Mouse (Mus musculus): ENCODE measurements around the gene Ccna1. TPM values are rescaled to one million over a fixed set of nuclear protein-coding genes. Genes with fewer than 3 reads are reported as not detected.

Gene Ccna1
- total RNA-seq, 2 experiments from 2014 or later, result 0.88 to 0.91 TPM

DNA sequence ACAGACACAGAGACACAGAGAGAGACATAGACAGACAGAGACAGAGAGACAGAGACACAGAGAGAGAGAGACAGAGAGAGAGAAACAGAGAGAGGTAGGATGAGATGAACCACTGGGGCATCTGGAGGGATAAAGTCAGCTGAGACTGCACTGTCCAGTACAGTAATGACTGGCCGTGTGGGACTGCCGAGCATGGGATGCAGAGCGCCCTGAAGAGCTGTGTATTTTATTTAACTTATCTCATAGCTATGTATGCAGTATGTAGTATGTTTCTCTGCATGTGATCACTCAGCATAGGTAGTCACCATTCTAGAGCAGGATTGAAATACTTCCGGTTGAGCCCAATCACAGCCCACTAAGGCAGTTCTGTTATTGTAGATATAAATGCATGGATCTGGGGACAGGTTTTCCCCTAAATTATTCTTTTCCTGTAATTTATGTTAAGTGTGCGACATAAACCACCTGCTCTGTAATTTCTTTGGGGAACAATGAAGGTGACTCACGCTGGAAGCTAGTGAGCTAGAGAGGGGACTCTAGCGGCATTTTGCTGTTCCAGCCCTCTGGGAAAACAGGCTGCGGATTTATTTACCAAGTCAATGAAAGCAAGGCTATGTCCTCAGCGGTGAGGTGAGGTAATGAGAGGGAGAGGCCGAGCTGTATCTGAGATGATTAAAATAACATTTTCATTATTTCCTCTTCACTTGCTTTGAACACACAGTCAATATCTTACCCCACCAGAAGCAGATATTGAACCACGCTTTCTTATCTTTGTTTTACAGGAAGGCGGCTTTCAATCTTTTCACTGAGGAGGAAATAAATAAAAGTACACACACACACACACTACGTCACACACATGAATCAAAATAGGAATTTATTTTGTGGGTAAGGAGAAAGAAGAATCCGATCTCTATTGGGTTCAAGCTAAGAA is 10.7 kb upstream of the Ccna1 start:
- DNase-seq, result no peak

- DNase-seq, result peak; percentile 85
These were observed 9.1 kb upstream of the Ccna1 start for GRCm38 (mm10) chr3:55064396-55064795.

- no peak for DNase-seq
These were observed 7.4 kb upstream of the Ccna1 start for GRCm38 (mm10) chr3:55062653-55063052.

DNA sequence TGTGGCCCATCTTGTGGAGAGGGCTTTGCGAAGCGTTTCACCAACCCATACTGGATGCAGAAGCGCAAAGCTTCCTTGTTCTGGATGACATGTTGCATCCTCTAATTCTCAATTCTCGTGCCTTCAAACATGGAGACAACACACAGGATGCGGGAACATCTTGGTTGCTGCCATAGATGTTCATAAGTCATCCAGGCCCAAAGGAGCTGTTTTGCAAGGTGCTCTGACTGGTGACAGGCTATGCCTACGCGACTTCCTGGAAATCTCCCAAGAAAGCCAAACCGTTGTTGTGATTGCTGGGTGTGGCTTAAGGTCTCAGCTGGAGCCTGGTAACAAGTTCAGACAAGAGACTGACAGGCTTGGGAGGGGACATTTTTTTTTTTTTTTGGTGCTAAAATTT is 1.1 kb upstream of the Ccna1 start:
- DNase-seq, result no peak

GRCm38 (mm10) chr3:55055747-55056120 is 433 bp upstream of the Ccna1 start:
- no peak for DNase-seq

DNA sequence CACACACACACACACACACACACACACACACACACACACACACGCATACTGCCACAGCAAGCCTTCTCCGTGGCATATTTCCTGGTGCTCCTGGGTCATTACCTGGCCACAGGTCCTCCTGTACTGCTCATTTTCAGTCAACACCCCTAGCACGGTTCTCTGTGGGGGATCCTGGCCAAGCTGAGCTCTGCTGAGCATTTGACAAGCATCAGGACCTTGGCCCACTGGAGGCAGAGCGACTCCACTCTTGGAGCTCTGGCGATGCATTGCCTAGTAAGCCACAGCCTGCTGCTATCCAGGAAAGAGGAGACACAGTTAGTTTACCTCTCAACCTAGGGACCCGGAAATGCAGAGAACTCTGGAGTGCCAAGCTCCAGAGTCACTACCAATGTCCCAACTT is 1.1 kb downstream of the Ccna1 start:
- DNase-seq, result no peak

GRCm38 (mm10) chr3:55044601-55045370 is 10.5 kb downstream of the Ccna1 start:
- peak; percentile 13 for DNase-seq

DNA sequence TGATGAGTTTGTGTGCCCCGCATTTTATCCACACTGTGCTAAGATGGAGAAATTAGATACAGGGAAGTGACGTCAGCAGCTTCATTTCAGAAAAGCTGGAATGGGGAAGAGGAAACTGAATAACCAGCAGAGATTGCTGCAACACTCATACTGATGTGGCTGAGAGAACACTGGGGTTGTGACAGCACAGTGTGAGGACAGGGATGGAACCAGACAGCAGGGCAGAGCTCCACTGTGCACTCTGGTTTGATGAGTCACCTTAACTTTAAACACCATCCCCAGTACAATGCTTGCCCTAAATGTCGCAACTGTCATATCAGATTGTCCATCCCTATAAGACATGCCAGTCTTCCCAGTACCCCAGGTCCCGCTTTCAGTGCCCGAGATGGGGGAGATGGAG is 17.7 kb downstream of the Ccna1 start:
- no peak for DNase-seq

DNA sequence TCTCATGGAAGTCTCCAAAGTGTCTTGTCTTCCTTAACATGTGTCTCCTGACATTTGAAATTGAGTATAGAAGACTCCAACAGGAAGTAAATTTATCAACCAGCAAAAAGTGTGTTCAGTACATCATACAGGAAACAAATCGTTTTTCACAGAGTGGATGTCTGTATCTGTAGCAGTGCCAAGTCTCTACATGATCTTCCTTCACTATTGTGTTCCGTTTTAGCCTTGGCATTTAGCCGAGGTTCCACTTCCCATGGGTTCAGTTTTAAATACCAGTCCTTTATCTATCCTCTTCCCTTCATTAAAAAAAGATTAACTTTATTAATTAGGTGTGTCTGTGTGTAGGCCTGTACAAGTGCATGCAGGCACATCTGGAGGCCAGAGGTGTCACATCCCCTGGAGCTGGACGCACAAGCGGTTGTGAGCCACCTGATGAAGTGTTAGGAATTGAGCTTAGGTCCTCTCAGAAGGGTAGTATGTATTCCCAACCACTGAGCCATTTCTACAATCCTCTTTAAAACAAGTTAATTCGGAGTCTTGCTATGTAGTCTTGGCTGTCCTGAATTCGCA is 27.9 kb downstream of the Ccna1 start:
- no peak for DNase-seq

GRCm38 (mm10) chr3:55025502-55025901 is 29.8 kb downstream of the Ccna1 start:
- no peak for DNase-seq

DNA sequence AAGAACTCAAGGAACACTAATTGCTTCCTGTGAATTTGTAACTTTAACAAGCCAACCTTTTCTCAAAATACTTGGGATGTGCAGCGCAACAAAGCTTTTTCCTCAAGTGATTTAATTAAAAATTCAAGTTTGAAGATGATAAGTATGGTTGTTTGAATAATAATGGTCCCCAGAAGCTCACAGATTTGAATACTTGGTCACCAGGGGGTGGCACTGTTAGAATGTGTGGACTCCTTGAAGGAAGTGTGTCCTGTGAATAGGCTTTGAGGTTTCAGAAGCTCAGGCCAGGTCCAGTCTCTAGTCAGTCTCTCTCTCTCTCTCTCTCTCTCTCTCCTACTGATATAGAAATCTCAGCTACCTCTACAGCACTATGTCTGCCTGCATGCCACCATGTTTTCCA is 32.0 kb downstream of the Ccna1 start:
- no peak for DNase-seq

- no peak for DNase-seq
These were observed 33.1 kb downstream of the Ccna1 start for GRCm38 (mm10) chr3:55022247-55022646.

- DNase-seq, result no peak
These were observed 42.8 kb downstream of the Ccna1 start for GRCm38 (mm10) chr3:55012536-55012935.

GRCm38 (mm10) chr3:55011681-55012080 is 43.6 kb downstream of the Ccna1 start:
- peak; percentile 34 for DNase-seq

GRCm38 (mm10) chr3:55008965-55009741 is 46.1 kb downstream of the Ccna1 start:
- no peak for DNase-seq

DNA sequence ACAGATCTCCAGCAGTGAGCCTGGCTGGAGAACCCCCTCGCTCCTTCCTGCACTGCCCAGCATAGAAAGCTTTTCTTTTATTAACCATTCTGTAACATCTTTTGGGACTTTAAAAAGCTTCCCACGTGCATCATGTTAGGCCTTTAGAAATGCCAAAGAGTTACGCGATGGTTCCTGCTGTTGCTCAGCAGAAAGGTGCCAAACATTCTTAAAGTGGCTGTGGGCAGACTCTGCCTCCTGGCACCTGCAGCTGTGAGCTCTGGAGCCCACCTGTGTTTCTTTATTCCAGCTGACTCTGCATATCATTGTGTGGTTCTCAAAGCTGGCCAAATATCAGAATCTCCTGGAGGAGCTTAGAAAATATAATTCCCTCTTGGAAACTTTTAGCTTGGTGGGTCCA is 51.3 kb downstream of the Ccna1 start:
- DNase-seq, result no peak

GRCm38 (mm10) chr3:55001677-55002076 is 53.6 kb downstream of the Ccna1 start:
- DNase-seq, result peak; percentile 5

Other genes with a start within 250 kb of the Ccna1 start
- 10 to 100 TPM; 23.0 to 24.6 TPM for gene Rfxap, start 247.7 kb downstream of the Ccna1 start, total RNA-seq (2021)
- gene Sertm1, start 139.6 kb downstream of the Ccna1 start, total RNA-seq (2021), result under 1 TPM; 0.57 to 0.77 TPM
- gene Spg20, start 56.6 kb upstream of the Ccna1 start, total RNA-seq (2021), result 10 to 100 TPM; 43.4 to 48.1 TPM
- gene Ccdc169, start 81.8 kb upstream of the Ccna1 start, total RNA-seq (2021), result under 1 TPM in 1 of 2 experiments, not detected in 1; 0.18 TPM
- gene Sohlh2, start 126.5 kb upstream of the Ccna1 start, total RNA-seq (2021), result under 1 TPM in 1 of 2 experiments, not detected in 1; 0.19 TPM
- gene Dclk1, start 186.9 kb upstream of the Ccna1 start, total RNA-seq (2021), result 10 to 100 TPM; 13.8 to 14.0 TPM

All from heart, postnatal 4 days (tissue).